Comparison of ENCODE assay signal across 15 mouse cellular contexts in genomic region chr12:56416106-56416505, GRCm38 (mm10).
"Had no signal": no experiment of that assay in that cellular context is flagged by ENCODE, and none has a peak within 500 bp of the region (broad histone marks: within the 10 kb centered on the region; RNA-seq: fewer than 3 reads in every experiment).

No protein-coding gene starts in this region.

- H3K4me1 ChIP-seq: neural tube, embryonic 15.5 days; stomach, embryonic 15.5 days had no signal

- H3K27me3 ChIP-seq: stomach, embryonic 15.5 days had no signal

- H3K27ac ChIP-seq: neural tube, embryonic 15.5 days; stomach, embryonic 15.5 days; stomach, postnatal 0 days had no signal

- H3K9ac ChIP-seq: neural tube, embryonic 15.5 days; stomach, embryonic 15.5 days had no signal

- DNase-seq: retina, postnatal 1 day; right cerebral cortex, adult 18-20 months; right cerebral cortex, postnatal 14 days; right cerebral cortex, postnatal 25 days; right cerebral cortex, postnatal 4 days; spleen, adult 18-20 months; thymus, adult 18-20 months; thymus, adult 2 months; thymus, postnatal 14 days; thymus, postnatal 25 days; thymus, postnatal 36 days; thymus, postnatal 4 days had no signal

- H3K4me3 ChIP-seq: neural tube, embryonic 15.5 days; stomach, embryonic 15.5 days had no signal

- H3K4me2 ChIP-seq: neural tube, embryonic 15.5 days; stomach, embryonic 15.5 days had no signal

- H3K36me3 ChIP-seq: neural tube, embryonic 15.5 days; stomach, embryonic 15.5 days had no signal

- H3K9me3 ChIP-seq: neural tube, embryonic 15.5 days; stomach, embryonic 15.5 days had no signal
